Mouse (Mus musculus) C2C12 (cell line): Measurements from ENCODE around the gene Akt1s1.

Experiments
- CEBPB ChIP-seq: IDR thresholded peaks from one replicate; pipeline ENCODE4 v1.6.1; 2011; ENCODE audit warnings: low read depth, mild to moderate bottlenecking, control low read depth, moderate library complexity
- CTCF ChIP-seq: IDR thresholded peaks from one replicate; pipeline ENCODE4 v1.5.1; 2011; ENCODE audit not compliant: control insufficient read depth, insufficient read depth, insufficient read length
- FOSL1 ChIP-seq: IDR thresholded peaks from one replicate; pipeline ENCODE4 v1.8.0; 2011; ENCODE audit warnings: mild to moderate bottlenecking, low read length; ENCODE audit not compliant: poor library complexity, insufficient read depth, severe bottlenecking
- MAX ChIP-seq: IDR thresholded peaks from one replicate; pipeline ENCODE4 v1.6.1; 2011; ENCODE audit warnings: mild to moderate bottlenecking, control low read depth
- MYOD1 ChIP-seq: IDR thresholded peaks from one replicate; pipeline ENCODE4 v1.6.1; 2011; ENCODE audit warnings: low read depth; ENCODE audit not compliant: control insufficient read depth, insufficient read length
- USF1 ChIP-seq: IDR thresholded peaks from one replicate; pipeline ENCODE4 v1.6.1; 2011; ENCODE audit warnings: low read depth, mild to moderate bottlenecking, control low read depth, moderate library complexity

DNA sequence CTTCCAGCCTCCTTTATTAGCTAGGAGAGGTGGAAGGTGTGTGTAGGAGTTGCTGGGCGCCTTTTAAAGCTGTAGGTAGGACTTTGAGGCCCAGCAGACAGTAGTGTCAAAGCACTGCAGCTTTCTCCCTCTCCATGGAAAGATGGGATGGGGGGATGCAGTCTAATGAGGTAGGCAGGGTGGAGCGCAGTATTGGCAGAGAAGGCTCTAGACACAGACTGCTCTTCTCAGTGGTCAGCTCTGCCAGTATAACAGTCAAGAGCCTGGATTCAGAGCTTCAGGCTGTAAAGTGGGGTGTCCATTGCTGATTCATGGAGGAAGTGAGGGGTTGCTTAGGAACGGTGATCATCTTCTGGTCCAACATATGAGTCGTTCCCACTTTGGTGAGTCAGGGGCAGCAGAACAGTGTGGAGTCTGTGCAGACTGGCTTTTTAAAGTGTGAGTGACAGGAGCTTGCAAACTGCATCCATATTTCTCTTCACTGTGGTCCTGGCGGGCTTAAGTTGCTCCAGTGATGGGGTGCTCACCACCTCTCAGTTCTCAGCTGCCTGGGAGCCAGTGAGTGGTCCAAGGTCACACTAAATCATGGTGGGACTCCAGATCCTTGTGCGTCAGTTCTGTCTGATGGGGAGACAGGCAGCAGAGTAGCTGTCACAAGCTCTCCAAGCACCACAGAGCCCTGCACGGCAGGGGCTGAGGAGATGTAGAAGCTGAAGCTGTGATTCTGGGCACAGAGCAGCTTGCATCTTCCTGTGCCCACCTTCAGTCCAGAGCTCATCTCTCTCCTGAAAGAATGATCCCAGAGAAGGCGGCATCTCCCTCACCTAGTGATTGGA, 2.2 kb downstream of the Akt1s1 start:
- no peak for TF ChIP-seq CTCF
- TF ChIP-seq MAX: no peak
- TF ChIP-seq FOSL1: no peak
- no peak for TF ChIP-seq CEBPB
- no peak for TF ChIP-seq USF1
- no peak for TF ChIP-seq MYOD1
